Mouse (Mus musculus): Measurements from ENCODE around the gene Cops6. TPM values are rescaled to one million over a fixed set of nuclear protein-coding genes. Genes with fewer than 3 reads are reported as not detected.

Cops6 gene
- total and polyA plus RNA-seq, 3 experiments = 45.0 to 148 (median 104) TPM

DNA sequence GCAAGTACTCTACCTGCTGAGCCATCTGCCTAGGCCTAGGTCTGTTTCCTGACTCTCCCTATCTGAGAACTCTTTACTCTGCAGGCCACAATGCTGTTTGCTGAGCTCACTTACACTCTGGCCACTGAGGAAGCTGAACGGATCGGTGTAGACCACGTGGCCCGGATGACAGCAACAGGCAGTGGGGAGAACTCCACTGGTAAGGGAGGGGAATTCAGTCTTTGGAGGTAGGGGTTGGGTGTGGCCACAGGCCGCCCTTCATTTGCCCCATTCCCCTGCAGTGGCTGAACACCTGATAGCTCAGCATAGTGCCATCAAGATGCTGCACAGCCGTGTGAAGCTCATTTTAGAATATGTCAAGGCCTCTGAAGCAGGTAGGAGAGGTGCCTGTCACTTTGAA is 2.2 kb downstream of the Cops6 start:
- H3K4me1 ChIP-seq (ENCODE audit: insufficient read depth, low read depth, low read length) = peaks cover 70% of the 10 kb centered on the region
- ATAC-seq (ENCODE audit: extremely low read depth, insufficient number of reproducible peaks, low FRiP score, poor library complexity, severe bottlenecking) = no peak
- TF ChIP-seq TAL1 (conservative IDR thresholded peaks at IDR 0.05; ENCODE audit: low read depth, low read length) (no peak), POLR2AphosphoS5 (IDR thresholded peaks at IDR 0.05; ENCODE audit: insufficient replicate concordance, low read depth, low read length) (peak; percentile 84), GATA2 (IDR thresholded peaks at IDR 0.05; ENCODE audit: borderline replicate concordance, low read depth, low read length) (no peak), CTCF (IDR thresholded peaks at IDR 0.05; ENCODE audit: low read depth, low read length) (no peak), GATA1 (IDR thresholded peaks at IDR 0.05; ENCODE audit: borderline replicate concordance, low read length) (no peak)
- no peaks in the 10 kb centered on the region for H3K9me3 ChIP-seq (replicated peaks)
- H3K4me3 ChIP-seq (ENCODE audit: low read depth, low read length) = no peak overlapping the region
- no peaks in the 10 kb centered on the region; the same call in 1 of the 2 replicates for H3K27me3 ChIP-seq (ENCODE audit: insufficient read depth, low read length)
- no peak for DNase-seq (ENCODE audit: low spot score)
- H3K36me3 ChIP-seq (replicated peaks) = peaks cover 62% of the 10 kb centered on the region

- Histone ChIP-seq H3K27me3 (ENCODE audit: insufficient read depth, low read length) (no peaks in the 10 kb centered on the region; the same call in 1 of the 2 replicates), H3K4me3 (ENCODE audit: low read depth, low read length) (no peak overlapping the region), H3K9me3 (replicated peaks) (no peaks in the 10 kb centered on the region), H3K36me3 (replicated peaks) (peaks cover 67% of the 10 kb centered on the region), H3K4me1 (ENCODE audit: insufficient read depth, low read depth, low read length) (peaks cover 74% of the 10 kb centered on the region)
- ATAC-seq (ENCODE audit: extremely low read depth, insufficient number of reproducible peaks, low FRiP score, poor library complexity, severe bottlenecking) (no peak), DNase-seq (ENCODE audit: low spot score) (no peak)
- TF ChIP-seq GATA2 (IDR thresholded peaks at IDR 0.05; ENCODE audit: borderline replicate concordance, low read depth, low read length) (no peak), TAL1 (conservative IDR thresholded peaks at IDR 0.05; ENCODE audit: low read depth, low read length) (no peak), POLR2AphosphoS5 (IDR thresholded peaks at IDR 0.05; ENCODE audit: insufficient replicate concordance, low read depth, low read length) (no peak), GATA1 (IDR thresholded peaks at IDR 0.05; ENCODE audit: borderline replicate concordance, low read length) (no peak)
These were observed 2.7 kb downstream of the Cops6 start for GRCm38 (mm10) chr5:138163610-138164009.

DNA sequence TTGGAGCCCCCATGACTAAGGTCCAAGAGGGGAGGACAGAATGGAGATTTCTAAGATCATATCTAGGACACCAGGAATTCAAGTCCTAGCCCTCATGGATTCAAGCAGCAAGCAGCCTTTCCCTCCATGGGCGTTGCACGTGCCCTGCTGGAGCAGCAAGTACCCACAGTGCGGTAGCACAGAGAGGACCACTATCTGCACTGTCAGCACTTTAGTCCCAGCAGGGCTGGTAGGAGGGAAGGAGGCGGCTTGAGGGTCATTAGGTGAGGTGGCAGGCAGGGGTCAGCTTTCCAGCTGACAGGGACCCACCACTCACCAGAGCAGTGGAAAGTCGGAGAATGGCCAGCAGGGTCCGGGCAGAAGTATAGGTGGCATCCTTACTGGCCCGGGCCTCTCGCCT is 4.7 kb downstream of the Cops6 start:
- no peak for ATAC-seq (ENCODE audit: extremely low read depth, insufficient number of reproducible peaks, low FRiP score, poor library complexity, severe bottlenecking)
- Histone ChIP-seq H3K27me3 (ENCODE audit: insufficient read depth, low read length) (no peaks in the 10 kb centered on the region; the same call in 1 of the 2 replicates), H3K4me1 (ENCODE audit: insufficient read depth, low read depth, low read length) (peaks cover 82% of the 10 kb centered on the region)

GRCm38 (mm10) chr5:138170936-138171561 is 10.2 kb downstream of the Cops6 start:
- Histone ChIP-seq H3K4me1 (ENCODE audit: insufficient read depth, low read depth, low read length) (peaks cover 65% of the 10 kb centered on the region), H3K4me3 (ENCODE audit: low read depth, low read length) (peak overlapping the region; percentile 90), H3K36me3 (replicated peaks) (peaks cover 81% of the 10 kb centered on the region), H3K9me3 (replicated peaks) (no peaks in the 10 kb centered on the region), H3K27me3 (ENCODE audit: insufficient read depth, low read length) (no peaks in the 10 kb centered on the region; the same call in 1 of the 2 replicates)
- TF ChIP-seq GATA2 (IDR thresholded peaks at IDR 0.05; ENCODE audit: borderline replicate concordance, low read depth, low read length) = no peak
- no peak for TF ChIP-seq POLR2AphosphoS5 (IDR thresholded peaks at IDR 0.05; ENCODE audit: insufficient replicate concordance, low read depth, low read length)
- TF ChIP-seq GATA1 (IDR thresholded peaks at IDR 0.05; ENCODE audit: borderline replicate concordance, low read length) = no peak
- TF ChIP-seq TAL1 (conservative IDR thresholded peaks at IDR 0.05; ENCODE audit: low read depth, low read length) = no peak
- ATAC-seq (ENCODE audit: extremely low read depth, insufficient number of reproducible peaks, low FRiP score, poor library complexity, severe bottlenecking) = peak; percentile 68
- peak; percentile 92 for DNase-seq (ENCODE audit: low spot score)

More for the DNA sequence above, 4.7 kb downstream of the Cops6 start:
- H3K9me3 ChIP-seq (replicated peaks) = no peaks in the 10 kb centered on the region
- peaks cover 85% of the 10 kb centered on the region for H3K36me3 ChIP-seq (replicated peaks)
- DNase-seq (ENCODE audit: low spot score) = no peak
- H3K4me3 ChIP-seq (ENCODE audit: low read depth, low read length) = peak overlapping the region; percentile 1; the same call in 1 of the 2 replicates
- no peak for TF ChIP-seq CTCF (IDR thresholded peaks at IDR 0.05; ENCODE audit: low read depth, low read length)

- H3K27me3 ChIP-seq (ENCODE audit: insufficient read depth, low read length) = no peaks in the 10 kb centered on the region; the same call in 1 of the 2 replicates
- ATAC-seq (ENCODE audit: extremely low read depth, insufficient number of reproducible peaks, low FRiP score, poor library complexity, severe bottlenecking) (peak; percentile 86), DNase-seq (ENCODE audit: low spot score) (peak; percentile 99)
- TF ChIP-seq TAL1 (conservative IDR thresholded peaks at IDR 0.05; ENCODE audit: low read depth, low read length) = no peak
- TF ChIP-seq GATA1 (IDR thresholded peaks at IDR 0.05; ENCODE audit: borderline replicate concordance, low read length) = no peak
- no peak for TF ChIP-seq POLR2AphosphoS5 (IDR thresholded peaks at IDR 0.05; ENCODE audit: insufficient replicate concordance, low read depth, low read length)
- no peak for TF ChIP-seq CTCF (IDR thresholded peaks at IDR 0.05; ENCODE audit: low read depth, low read length)
- TF ChIP-seq GATA2 (IDR thresholded peaks at IDR 0.05; ENCODE audit: borderline replicate concordance, low read depth, low read length) = no peak
- peaks cover 59% of the 10 kb centered on the region for H3K4me1 ChIP-seq (ENCODE audit: insufficient read depth, low read depth, low read length)
- no peaks in the 10 kb centered on the region for H3K9me3 ChIP-seq (replicated peaks)
- peaks cover 79% of the 10 kb centered on the region for H3K36me3 ChIP-seq (replicated peaks)
- H3K4me3 ChIP-seq (ENCODE audit: low read depth, low read length) = peak within 1 kb of the TSS; percentile 90
These were observed 11.0 kb downstream of the Cops6 start, which contains the start of the genes Ap4m1 and Mcm7 for GRCm38 (mm10) chr5:138171695-138172491. TSS of gene Ap4m1 (plus strand) at chr5:138172002. TSS of gene Mcm7 (minus strand) at chr5:138172422.

- ATAC-seq (ENCODE audit: extremely low read depth, insufficient number of reproducible peaks, low FRiP score, poor library complexity, severe bottlenecking) (no peak), DNase-seq (ENCODE audit: low spot score) (no peak)
- TF ChIP-seq CTCF (IDR thresholded peaks at IDR 0.05; ENCODE audit: low read depth, low read length) = no peak
- no peak for TF ChIP-seq GATA2 (IDR thresholded peaks at IDR 0.05; ENCODE audit: borderline replicate concordance, low read depth, low read length)
- TF ChIP-seq POLR2AphosphoS5 (IDR thresholded peaks at IDR 0.05; ENCODE audit: insufficient replicate concordance, low read depth, low read length) = no peak
- TF ChIP-seq TAL1 (conservative IDR thresholded peaks at IDR 0.05; ENCODE audit: low read depth, low read length) = no peak
- no peak for TF ChIP-seq GATA1 (IDR thresholded peaks at IDR 0.05; ENCODE audit: borderline replicate concordance, low read length)
- Histone ChIP-seq H3K9me3 (replicated peaks) (no peaks in the 10 kb centered on the region), H3K27me3 (ENCODE audit: insufficient read depth, low read length) (no peaks in the 10 kb centered on the region), H3K36me3 (replicated peaks) (peaks cover 79% of the 10 kb centered on the region), H3K4me3 (ENCODE audit: low read depth, low read length) (peak overlapping the region; percentile 30; the same call in 1 of the 2 replicates), H3K4me1 (ENCODE audit: insufficient read depth, low read depth, low read length) (peaks cover 49% of the 10 kb centered on the region)
These were observed 12.3 kb downstream of the Cops6 start for GRCm38 (mm10) chr5:138173217-138173616.

Data from G1E (cell line).